Mouse (Mus musculus): ENCODE measurements around the gene Scn11a.

The Scn11a gene

DNA sequence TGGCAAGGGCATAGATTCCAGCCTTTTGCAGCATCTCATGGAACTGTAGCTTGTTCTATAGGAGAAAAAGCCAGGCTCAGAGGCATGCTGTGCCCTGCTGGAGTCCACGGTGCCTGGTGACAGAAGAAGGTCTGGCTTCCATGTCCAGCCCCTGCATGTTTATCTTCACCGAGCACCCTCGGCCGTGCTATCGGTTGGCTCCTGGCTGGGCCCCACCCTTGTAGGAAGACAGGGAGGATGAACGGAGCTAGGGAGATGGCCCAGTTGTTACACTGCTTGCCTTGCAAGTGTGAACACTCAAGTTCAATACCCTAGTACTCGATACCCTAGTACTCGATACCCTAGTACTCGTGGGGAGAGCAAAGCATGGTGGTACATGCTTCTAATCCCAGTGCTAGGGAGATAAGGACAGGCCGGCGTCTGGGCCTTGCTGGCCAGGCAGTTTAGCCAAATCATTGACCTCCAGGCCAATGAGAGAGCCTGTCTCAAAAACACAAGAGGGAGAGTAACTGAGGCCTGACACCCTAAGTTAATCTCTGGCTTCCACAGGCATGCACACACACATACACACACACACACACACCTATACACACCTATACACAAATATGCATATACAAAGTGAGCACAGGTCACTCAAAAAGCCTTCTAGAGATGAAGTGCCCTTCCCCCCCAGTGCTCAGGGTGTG lies 96.7 kb downstream of the Scn11a start:
- ChIA-PET POLR2A (interaction anchor here in 2 of 4 experiments (0.7 to 1.5 kb wide), 2 partner anchors 25 to 35 kb away, joined by 3 read pairs; no protein-coding TSS in a partner anchor), CTCF (interaction anchor here in 1 of 4 experiments (0.7 kb wide), 1 partner anchor 544 kb away, joined by 4 read pairs; no protein-coding TSS in a partner anchor)

DNA sequence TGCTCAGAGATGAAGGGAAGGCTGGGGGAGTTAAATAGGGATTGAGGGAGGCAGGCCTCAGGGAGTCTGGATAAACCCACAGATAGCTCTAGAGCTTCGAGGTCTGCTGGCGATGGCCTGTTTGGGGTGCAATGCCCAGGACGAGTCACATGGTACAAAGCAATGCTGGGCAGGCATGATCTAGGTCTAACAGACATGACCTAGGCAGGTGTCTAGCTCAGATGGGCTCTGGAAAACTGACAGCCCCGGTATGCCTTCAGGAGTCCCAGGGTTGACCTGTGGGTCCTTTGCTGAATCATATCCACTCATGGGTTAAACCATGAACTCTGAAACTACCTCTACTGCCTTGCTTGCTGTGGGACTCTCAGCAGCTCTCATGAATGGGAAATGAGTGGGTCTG lies 98.3 kb downstream of the Scn11a start:
- ChIA-PET POLR2A (interaction anchor here in 1 of 4 experiments (1.5 kb wide), 1 partner anchor 26 kb away, joined by 3 read pairs; no protein-coding TSS in a partner anchor), CTCF (no interaction called here)

DNA sequence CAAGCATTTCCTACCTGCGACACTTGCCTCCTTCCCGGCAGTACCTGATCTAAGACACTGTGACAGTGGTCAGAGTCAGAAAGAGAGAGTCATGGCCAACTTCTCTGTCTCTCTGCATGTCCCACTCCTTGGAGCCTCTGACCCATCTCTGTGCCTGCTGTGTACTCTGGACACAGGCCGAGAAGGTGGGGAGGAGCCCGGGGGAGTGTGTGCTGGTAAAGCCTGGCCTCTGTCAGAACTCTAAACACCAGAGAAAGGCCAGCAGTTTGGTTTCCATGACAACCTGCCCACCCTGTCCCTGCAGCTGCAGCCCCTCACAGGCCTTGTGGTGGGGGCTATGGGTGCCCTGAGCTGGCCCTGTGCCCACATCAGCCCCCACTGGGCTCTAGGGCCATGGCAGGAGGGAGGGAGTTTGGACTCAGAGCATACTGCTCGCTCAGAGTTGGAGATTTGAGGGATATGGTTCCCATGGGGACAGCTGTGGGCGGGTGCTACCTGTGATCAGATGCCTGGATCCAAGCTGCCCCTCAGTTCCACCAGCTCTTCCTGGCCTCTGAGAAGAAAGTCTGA lies 99.9 kb downstream of the Scn11a start:
- ChIA-PET POLR2A (no interaction called here), CTCF (interaction anchor here in 1 of 4 experiments (1.1 kb wide), 1 partner anchor 39 kb away, joined by 3 read pairs; no protein-coding TSS in a partner anchor)

DNA sequence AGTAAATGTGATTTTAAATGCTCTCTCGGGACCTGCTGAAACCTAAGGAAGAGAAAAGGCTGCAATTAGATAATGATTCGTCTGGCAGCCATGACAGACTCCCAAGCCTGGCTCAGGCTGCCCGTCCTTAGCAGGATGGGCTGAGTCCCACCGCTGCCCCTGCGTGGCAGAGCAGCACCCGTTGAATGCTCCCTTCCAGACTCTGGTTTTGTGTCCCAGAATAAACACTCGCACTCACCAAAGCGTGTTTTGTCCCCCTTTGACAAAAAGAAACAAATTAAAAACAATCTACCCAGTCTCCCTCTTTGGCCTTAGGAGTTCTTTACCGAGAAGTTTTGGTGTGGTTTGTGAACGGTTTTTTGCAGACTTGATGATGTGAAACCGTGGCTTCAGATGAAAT lies 106.0 kb downstream of the Scn11a start, which contains the start of gene Scn10a:
Gene Scn10a (minus strand): TSS at position 101 of the 400 bp plus-strand sequence.
- POLR2A ChIA-PET = no interaction called here
- CTCF ChIA-PET = no interaction called here

DNA sequence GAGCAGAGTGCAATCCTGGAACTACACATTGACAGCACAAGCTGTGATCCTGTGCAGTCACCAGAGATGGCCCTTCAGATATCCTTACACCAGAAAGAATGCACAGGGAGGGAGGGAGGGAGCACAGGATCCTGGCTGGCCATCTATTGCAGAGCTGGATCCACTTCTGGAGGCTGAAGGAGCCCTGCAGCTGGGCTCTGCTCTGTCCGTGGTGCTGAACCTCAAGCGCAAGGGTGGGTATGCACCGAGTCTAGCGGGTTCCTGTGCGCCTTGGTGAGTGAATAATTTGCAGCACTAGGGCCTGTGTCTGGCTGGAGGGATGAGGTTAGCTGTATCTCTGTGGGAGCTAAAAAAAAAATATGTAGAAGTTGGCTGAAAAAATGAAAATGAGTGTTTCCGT lies 118.6 kb downstream of the Scn11a start:
- CTCF ChIA-PET = interaction anchor here in 2 of 4 experiments (0.8 to 1.3 kb wide), 3 partner anchors 39 to 61 kb away, joined by 3 to 4 read pairs (median 3); no protein-coding TSS in a partner anchor
- POLR2A ChIA-PET = interaction anchor here in 1 of 4 experiments (0.6 to 0.9 kb wide), 2 partner anchors 20 to 186 kb away, joined by 3 read pairs; no protein-coding TSS in a partner anchor
